Mouse (Mus musculus): ENCODE measurements at regions not wholly inside any gene's neighbourhood (a gene's known extent, or its start where the extent isn't known, plus 50 kb on each side); places are given as distances from the start of the nearest gene placed in this dataset.

DNA sequence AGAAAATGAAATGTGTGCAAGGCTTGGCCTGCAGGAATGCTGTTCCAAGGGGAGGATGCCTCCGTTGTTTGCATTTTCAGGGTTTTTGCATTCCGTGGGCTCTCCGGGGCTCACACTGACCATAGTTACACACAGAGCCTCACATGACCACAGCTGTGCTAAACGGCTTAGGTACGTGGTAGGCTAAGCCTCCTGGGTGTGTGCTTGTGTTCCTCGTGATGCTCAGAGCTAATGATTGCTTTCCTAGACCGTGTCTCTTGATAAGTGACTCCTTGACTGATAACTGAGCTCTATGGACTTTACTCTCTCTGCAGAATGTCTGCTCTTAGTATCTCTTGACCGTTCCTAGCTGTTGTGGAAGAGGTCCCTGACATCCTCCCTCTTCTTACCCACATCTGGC, 238.9 kb upstream of the Foxq1 start:
- Histone ChIP-seq H3K27me3 (ENCODE audit: control insufficient read depth, insufficient read depth, low read length, poor library complexity, severe bottlenecking) (no peaks in the 10 kb centered on the region), H3K36me3 (ENCODE audit: control insufficient read depth, insufficient read depth, low read length, poor library complexity, severe bottlenecking) (no peaks in the 10 kb centered on the region)
- DNase-seq (ENCODE audit: low read depth, low spot score) = no peak

DNA sequence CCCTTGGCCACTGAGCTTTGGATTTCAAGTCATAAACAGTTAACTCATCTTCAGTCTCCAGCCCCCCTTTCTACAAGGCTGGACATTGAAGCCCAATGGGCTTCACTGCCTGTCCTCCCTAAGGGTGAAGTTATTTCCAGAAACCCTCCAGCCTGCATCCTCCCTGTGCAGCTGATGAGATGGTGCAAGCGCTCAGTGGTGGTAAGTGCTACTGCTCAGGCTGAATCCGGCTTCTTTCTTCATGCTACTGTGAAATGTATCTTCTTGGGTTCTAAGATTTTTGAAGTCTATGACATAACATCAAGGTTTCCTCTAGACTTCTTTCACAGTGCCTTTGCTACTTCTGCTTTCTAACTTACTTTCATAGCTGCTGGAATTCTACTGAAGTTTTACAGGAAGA, 237.9 kb upstream of the Foxq1 start:
- DNase-seq (ENCODE audit: low read depth, low spot score) = no peak
- Histone ChIP-seq H3K36me3 (ENCODE audit: control insufficient read depth, insufficient read depth, low read length, poor library complexity, severe bottlenecking) (no peaks in the 10 kb centered on the region), H3K27me3 (ENCODE audit: control insufficient read depth, insufficient read depth, low read length, poor library complexity, severe bottlenecking) (no peaks in the 10 kb centered on the region)

DNA sequence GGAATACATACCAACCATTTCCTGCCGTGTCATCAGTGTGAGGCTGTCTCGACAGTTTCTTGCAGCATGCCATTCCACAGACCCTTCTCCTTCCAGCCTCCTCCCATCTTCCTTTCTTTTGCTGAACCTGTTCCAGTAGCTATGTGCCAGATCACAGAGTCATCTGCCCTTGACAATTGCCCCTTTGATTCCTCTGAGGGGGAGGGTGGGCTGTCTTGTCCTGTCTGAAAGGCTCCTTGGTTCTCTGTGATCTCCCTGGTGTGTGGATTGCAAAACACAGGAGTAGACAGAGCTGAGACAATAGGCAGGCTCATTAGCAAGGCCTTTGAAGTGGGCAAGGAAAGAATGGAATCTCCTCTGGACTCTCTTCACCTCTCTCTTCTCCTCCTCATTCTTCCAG, 234.5 kb upstream of the Foxq1 start:
- DNase-seq (ENCODE audit: low read depth, low spot score) = no peak
- Histone ChIP-seq H3K36me3 (ENCODE audit: control insufficient read depth, insufficient read depth, low read length, poor library complexity, severe bottlenecking) (no peaks in the 10 kb centered on the region), H3K27me3 (ENCODE audit: control insufficient read depth, insufficient read depth, low read length, poor library complexity, severe bottlenecking) (no peaks in the 10 kb centered on the region)

DNA sequence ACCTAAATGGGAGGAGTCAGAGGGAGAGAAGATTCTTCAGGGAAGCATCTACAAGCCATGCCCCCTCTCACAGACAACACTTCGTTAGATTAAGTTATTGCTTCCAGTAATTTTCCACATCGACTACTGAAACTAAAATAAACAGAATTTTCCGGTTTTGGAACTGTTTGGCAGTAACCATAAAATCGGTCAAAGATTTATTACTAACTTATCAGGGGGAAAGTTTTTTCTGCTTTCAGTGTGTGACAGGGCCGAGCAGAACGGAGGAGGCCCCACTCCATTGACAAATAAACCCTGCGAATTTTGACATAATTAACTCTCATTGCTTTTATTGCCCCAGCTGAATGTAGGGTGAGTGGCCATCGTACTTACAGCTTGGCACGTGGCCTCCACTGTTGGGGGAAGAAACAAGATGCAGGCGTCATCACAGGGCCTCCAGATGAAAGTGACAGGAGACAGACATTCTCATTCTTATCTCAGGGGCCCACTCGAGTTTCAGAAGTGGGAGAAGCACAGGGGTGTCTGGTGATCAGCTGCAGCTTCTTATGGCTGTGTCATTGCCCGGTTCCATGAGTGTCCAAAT, 229.6 kb upstream of the Foxq1 start:
- DNase-seq (ENCODE audit: low read depth, low spot score) = no peak
- no peaks in the 10 kb centered on the region for H3K36me3 ChIP-seq (ENCODE audit: control insufficient read depth, insufficient read depth, low read length, poor library complexity, severe bottlenecking)
- no peaks in the 10 kb centered on the region for H3K27me3 ChIP-seq (ENCODE audit: control insufficient read depth, insufficient read depth, low read length, poor library complexity, severe bottlenecking)

DNA sequence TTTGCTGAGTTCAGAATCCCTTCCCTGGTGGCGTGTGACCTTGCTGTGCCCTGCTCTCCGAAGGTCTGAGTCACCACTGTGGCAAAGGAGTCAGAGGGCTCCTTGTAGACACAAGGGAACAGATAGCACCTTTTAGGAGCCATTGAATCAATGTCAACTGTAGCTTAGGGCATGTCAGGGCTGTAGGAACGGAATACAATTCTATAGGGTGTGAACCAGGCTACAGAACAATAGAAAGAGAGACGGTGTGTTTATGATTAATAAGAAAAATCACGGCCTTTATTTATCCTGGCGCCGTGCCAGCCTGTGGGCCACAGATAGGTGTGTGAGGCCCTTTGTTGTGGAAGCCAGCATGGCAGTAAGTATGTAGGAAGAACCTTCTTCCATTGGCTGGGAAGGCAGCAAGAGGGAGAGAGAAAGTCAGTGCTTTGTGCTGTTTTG, 228.4 kb upstream of the Foxq1 start:
- Histone ChIP-seq H3K36me3 (ENCODE audit: control insufficient read depth, insufficient read depth, low read length, poor library complexity, severe bottlenecking) (no peaks in the 10 kb centered on the region), H3K27me3 (ENCODE audit: control insufficient read depth, insufficient read depth, low read length, poor library complexity, severe bottlenecking) (no peaks in the 10 kb centered on the region)
- DNase-seq (ENCODE audit: low read depth, low spot score) = no peak

DNA sequence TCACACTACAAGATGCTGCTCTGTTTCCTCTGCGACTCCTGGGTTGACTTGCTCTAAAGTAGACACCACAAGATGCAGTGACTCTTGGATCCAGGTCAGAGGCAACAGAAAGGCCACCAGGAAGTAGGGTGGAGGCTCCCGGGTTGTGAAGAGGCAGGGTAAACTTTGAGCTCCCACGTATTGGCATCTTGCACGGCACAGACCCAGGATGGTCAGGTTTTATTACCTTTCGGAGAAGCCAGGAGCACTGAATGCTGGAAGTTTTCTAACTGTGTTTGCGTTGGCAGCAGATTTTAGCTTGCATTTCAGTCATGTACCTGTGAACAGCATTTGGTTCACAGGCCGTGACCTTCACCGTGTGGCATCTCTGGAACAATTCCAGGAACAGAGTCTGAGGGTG, 227.2 kb upstream of the Foxq1 start:
- DNase-seq (ENCODE audit: low read depth, low spot score) = no peak
- Histone ChIP-seq H3K36me3 (ENCODE audit: control insufficient read depth, insufficient read depth, low read length, poor library complexity, severe bottlenecking) (no peaks in the 10 kb centered on the region), H3K27me3 (ENCODE audit: control insufficient read depth, insufficient read depth, low read length, poor library complexity, severe bottlenecking) (no peaks in the 10 kb centered on the region)

DNA sequence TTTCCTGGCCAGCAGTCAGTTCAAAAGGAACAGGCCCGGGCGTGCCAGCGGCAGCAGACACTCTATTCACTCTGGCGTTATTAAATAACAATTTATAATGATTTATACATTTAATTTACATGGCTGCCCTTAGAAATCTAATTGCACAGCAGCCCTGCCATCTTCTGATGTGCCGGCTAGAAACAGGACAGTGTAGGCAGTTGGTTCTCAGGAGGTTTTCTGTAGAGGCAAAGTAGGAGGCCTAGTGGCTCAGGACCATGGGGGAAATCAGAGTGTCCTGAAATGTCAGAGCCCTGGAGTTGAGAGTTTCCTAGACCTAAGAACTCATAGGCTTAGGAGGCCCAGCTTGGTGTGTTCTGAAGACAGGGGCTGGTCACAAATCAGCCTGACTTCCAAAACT, 225.2 kb upstream of the Foxq1 start:
- Histone ChIP-seq H3K27me3 (ENCODE audit: control insufficient read depth, insufficient read depth, low read length, poor library complexity, severe bottlenecking) (no peaks in the 10 kb centered on the region), H3K36me3 (ENCODE audit: control insufficient read depth, insufficient read depth, low read length, poor library complexity, severe bottlenecking) (no peaks in the 10 kb centered on the region)
- no peak for DNase-seq (ENCODE audit: low read depth, low spot score)

DNA sequence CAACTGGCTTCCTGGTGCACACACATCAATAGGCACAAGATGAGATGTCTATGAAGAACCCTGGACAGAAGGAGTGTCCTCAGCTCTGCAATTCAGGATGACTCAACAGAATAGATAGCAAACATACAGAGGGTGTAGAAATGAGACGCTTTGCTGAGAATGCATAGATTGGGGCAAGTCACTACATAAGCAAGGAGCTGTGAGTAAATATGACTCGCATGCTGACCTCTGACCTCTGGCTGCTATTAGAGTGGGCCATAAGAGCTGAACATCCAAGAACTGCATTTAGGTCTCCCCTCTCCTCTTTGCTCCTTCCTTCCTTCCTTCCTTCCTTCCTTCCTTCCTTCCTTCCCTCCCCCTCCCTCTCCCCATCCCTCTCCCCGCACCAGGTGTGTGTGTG, 221.0 kb upstream of the Foxq1 start:
- no peaks in the 10 kb centered on the region for H3K36me3 ChIP-seq (ENCODE audit: control insufficient read depth, insufficient read depth, low read length, poor library complexity, severe bottlenecking)
- DNase-seq (ENCODE audit: low read depth, low spot score) = no peak
- H3K27me3 ChIP-seq (ENCODE audit: control insufficient read depth, insufficient read depth, low read length, poor library complexity, severe bottlenecking) = no peaks in the 10 kb centered on the region

DNA sequence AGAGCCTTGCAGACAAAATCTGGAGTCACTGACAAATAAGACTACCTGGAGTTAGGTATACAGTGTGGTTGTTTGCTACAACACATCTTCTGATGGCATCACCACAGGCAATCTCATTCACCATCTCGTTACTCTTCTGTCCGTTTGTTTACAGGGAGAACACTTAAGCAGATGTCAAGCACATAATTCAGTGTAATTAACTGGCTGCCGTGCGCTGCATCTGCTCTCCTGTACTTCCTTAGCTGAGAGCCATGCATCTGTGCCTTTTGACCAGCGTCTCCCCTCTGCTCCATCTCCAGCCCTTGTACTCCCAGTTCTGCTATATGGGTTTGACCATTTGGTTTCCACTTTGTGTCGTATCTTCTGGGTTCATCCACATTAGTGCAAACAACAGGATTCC, 218.3 kb upstream of the Foxq1 start:
- DNase-seq (ENCODE audit: low read depth, low spot score) = no peak
- Histone ChIP-seq H3K27me3 (ENCODE audit: control insufficient read depth, insufficient read depth, low read length, poor library complexity, severe bottlenecking) (no peaks in the 10 kb centered on the region), H3K36me3 (ENCODE audit: control insufficient read depth, insufficient read depth, low read length, poor library complexity, severe bottlenecking) (no peaks in the 10 kb centered on the region)

DNA sequence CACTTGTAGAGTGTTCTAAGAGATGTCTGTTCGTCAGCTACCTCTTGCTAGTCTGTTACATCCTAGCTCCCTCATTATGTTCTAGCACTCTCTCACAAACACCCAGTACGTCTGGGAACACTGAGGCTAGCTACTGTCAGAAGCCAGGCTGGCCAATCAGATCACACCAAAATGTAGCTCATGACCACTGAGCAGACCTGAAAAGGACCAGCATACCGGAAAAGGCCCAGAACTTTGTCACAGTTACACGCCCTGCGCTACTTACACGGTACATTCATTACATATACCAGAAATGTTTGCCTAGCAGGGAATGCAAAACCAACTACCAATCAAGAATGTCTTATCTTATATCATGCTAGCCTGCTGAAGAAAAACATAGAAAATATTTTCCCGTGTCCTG, 216.5 kb upstream of the Foxq1 start:
- Histone ChIP-seq H3K27me3 (ENCODE audit: control insufficient read depth, insufficient read depth, low read length, poor library complexity, severe bottlenecking) (no peaks in the 10 kb centered on the region), H3K36me3 (ENCODE audit: control insufficient read depth, insufficient read depth, low read length, poor library complexity, severe bottlenecking) (no peaks in the 10 kb centered on the region)
- no peak for DNase-seq (ENCODE audit: low read depth, low spot score)

DNA sequence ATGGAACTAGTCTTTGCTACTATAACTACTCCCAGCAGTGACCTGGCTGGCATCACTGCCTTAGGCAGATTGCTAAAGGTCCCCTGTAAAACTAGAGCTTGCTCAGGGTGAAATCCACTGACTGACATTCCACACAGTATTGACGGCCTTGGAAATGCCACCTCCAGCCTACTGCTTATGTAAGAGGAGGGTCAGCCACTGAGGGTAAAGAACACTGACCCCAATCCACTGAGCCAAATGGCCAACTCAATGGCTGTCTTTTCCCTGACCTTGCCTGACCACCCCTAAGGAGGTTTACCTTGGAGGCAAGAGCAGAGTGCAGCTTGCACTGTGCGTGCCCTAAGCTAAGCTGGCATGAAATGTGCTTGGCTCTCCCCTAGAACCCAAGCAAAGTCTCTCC, 216.0 kb upstream of the Foxq1 start:
- no peaks in the 10 kb centered on the region for H3K36me3 ChIP-seq (ENCODE audit: control insufficient read depth, insufficient read depth, low read length, poor library complexity, severe bottlenecking)
- no peak for DNase-seq (ENCODE audit: low read depth, low spot score)
- H3K27me3 ChIP-seq (ENCODE audit: control insufficient read depth, insufficient read depth, low read length, poor library complexity, severe bottlenecking) = no peaks in the 10 kb centered on the region

DNA sequence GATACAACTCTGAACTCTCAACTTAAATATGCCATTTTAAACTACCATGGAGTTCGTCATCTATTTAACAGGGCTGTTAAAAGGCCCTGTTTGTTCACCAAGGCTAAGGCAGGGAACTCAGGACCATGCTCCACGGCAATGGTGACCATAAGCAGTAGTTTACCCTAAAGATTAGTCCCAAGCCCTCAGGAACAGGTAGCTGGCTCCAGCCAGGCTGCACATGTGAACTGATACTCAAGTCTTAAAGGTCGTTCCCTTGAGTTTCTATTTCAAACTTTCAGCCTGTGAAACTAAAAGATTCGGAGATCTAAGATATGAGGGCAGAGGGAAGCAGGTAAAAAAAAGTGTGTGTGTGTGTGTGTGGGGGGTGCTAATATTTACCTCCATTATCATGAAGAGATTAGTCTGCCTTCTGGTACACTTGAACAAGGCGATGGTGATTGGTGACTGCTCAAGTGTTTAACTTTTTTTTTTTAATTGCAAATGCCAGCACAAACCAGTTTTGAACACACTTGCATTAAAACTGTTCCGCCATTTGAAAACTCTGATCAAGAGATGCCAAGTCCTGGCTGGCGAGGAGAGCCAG, 215.5 kb upstream of the Foxq1 start:
- no peak for DNase-seq (ENCODE audit: low read depth, low spot score)
- no peaks in the 10 kb centered on the region for H3K27me3 ChIP-seq (ENCODE audit: control insufficient read depth, insufficient read depth, low read length, poor library complexity, severe bottlenecking)
- no peaks in the 10 kb centered on the region for H3K36me3 ChIP-seq (ENCODE audit: control insufficient read depth, insufficient read depth, low read length, poor library complexity, severe bottlenecking)

DNA sequence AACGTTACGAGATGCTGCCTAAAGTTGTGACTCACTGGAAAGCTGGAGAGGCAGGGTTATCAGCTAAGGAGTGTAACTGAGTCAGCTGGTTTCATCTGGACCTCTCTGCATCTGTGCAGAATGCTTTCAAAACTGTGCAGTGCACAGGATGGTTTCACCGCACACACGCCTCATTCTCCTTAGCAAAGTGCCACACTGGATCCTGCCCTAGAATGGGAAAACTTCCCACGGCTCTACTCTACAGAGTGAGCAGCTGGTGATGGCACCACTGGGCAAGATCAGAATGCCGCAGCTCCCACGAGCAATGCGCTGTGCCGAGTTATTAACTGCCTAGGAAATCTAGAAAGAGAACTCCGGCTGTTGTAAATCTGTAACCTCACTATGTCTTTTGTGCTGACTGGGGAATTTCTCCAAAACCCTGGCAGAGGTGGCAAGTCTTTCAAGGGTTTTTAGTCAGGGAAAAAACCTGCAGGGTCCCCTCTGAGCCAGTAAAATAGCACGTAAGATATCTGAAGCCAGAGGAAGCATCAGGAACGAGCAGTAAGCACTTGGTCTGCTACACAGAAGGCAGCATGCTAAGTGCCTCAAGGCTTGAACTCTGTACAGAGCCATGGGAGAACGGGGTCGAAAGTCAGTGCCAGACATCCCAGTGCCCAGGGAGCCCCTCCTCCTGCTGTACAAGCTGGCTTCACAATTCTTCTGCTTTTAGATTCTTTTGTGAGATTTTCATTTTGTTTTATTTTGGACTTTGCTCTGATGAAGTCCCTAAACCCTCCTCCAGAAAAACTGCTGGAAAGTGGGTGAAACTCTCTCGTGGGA, 214.4 kb upstream of the Foxq1 start:
- no peaks in the 10 kb centered on the region for H3K36me3 ChIP-seq (ENCODE audit: control insufficient read depth, insufficient read depth, low read length, poor library complexity, severe bottlenecking)
- no peak for DNase-seq (ENCODE audit: low read depth, low spot score)
- no peaks in the 10 kb centered on the region for H3K27me3 ChIP-seq (ENCODE audit: control insufficient read depth, insufficient read depth, low read length, poor library complexity, severe bottlenecking)

DNA sequence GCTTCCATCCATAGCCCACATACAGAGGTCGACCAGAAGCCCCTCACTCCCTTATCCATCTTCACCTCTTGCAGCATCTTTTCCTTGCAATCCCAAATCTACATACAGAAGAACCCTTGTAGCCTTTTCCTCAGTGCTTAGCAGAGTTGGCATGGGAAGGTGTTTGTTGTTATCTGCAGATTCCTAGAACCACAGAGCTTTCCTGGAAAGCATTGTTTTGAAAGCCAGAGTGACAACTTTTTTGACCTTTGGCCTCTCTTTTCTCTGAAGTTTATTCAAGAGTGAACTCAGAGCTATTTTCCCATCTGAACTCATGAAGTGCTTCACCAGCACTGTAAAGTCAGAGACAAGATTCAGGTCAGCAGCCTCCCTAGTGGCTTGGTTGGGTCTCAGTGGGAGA, 209.7 kb upstream of the Foxq1 start:
- DNase-seq (ENCODE audit: low read depth, low spot score) = no peak
- no peaks in the 10 kb centered on the region for H3K27me3 ChIP-seq (ENCODE audit: control insufficient read depth, insufficient read depth, low read length, poor library complexity, severe bottlenecking)
- no peaks in the 10 kb centered on the region for H3K36me3 ChIP-seq (ENCODE audit: control insufficient read depth, insufficient read depth, low read length, poor library complexity, severe bottlenecking)

DNA sequence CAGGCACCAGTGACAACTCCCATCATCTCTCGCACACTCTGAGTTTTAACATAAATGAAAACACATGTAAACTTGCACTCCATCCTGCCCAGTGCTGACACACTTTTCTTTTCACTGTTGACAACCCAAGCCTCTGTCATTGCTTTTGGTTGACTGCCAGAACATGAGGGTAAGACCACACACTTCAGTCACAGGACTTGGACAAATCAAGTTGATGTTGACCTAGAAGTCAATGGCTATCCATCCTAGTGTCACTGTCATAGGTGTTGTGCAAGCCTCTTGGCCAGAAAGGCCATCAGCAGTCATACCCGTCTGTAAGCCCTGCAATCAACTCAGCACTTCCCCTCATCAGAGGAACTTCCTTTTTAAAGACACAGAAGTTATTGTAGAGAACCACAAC, 208.9 kb upstream of the Foxq1 start:
- Histone ChIP-seq H3K27me3 (ENCODE audit: control insufficient read depth, insufficient read depth, low read length, poor library complexity, severe bottlenecking) (no peaks in the 10 kb centered on the region), H3K36me3 (ENCODE audit: control insufficient read depth, insufficient read depth, low read length, poor library complexity, severe bottlenecking) (no peaks in the 10 kb centered on the region)
- no peak for DNase-seq (ENCODE audit: low read depth, low spot score)
